In the genomic region with DNA sequence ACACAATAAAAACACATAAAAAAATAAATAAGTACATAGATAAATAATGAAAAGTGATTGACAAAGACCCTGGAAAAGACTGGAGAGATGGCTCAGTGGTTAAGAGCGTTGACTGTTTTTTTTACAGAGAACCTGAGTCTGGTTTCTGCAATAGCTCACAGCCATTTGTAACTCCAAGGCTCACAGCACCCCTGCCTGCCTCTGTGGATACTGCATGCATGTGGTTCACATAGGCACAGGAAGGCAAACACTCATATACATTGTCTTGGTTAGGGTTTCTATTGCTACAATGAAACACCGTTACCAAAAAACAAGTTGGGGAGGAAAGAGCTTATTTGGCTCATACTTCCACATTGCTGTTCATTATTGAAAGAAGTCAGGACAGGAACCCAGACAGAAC, we compare ENCODE assay signal across 16 mouse cellular contexts. TPM values are rescaled to one million over a fixed set of nuclear protein-coding genes. Genes with fewer than 3 reads are reported as not detected.
DNase-seq lines count a peak whose midpoint lies in the region; ATAC-seq and TF ChIP-seq lines count a peak whose summit lies in the region.
"Had no signal": no experiment of that assay in that cellular context is flagged by ENCODE, and none has a peak within 500 bp of the region (broad histone marks: within the 10 kb centered on the region; RNA-seq: fewer than 3 reads in every experiment).

No protein-coding gene starts in this region.

- TF ChIP-seq CTCF in layer of hippocampus, adult 2 months (conservative IDR thresholded peaks at IDR 0.05): peak; percentile 45

- H3K4me3 ChIP-seq in layer of hippocampus, adult 2 months: no peak overlapping the region

- ATAC-seq in CD4-positive, CD25-positive, alpha-beta regulatory T cell, adult 4 months: no peak

- H3K27ac ChIP-seq in layer of hippocampus, adult 2 months: no peak overlapping the region
- H3K27ac ChIP-seq: hindbrain, embryonic 14.5 days; midbrain, embryonic 15.5 days had no signal

- peak; percentile 49 for DNase-seq in CD4-positive, CD25-positive, alpha-beta regulatory T cell, adult 2 months (ENCODE audit: low read depth, low spot score)
- DNase-seq in layer of hippocampus, adult 2 months (ENCODE audit: low spot score in 2 of 2): no peak
- DNase-seq in layer of hippocampus, adult 9-11 months: no peak
- DNase-seq in thymus, postnatal 14 days: peak; percentile 44
- no peak for DNase-seq in thymus, postnatal 0 days (ENCODE audit: low spot score)
- DNase-seq in layer of hippocampus, adult 18-20 months (ENCODE audit: low spot score in 2 of 2): no peak
- DNase-seq in frontal cortex, adult 2 months (ENCODE audit: extremely low spot score in 1 of 2, low spot score in 1 of 2): no peak
- DNase-seq: cerebellum, adult 8-10 months; gastrocnemius, postnatal 25 days; kidney, postnatal 10 days; layer of hippocampus, postnatal 36 days had no signal

RNA-seq across cellular contexts. Expression of a gene that starts 1.0 kb away (rescaled TPM):
- polyA plus RNA-seq in CD4-positive, CD25-positive, alpha-beta regulatory T cell, adult 4 months (2017; shearing (Covaris generic)): 10 to 100 TPM in 1 of 2 experiments, 1 to 10 TPM in 1; 9.8 to 15.6 TPM
- total RNA-seq in layer of hippocampus, adult 2 months (2021): 1 to 10 TPM in 1 of 2 experiments, under 1 TPM in 1; 0.98 to 1.4 TPM
- polyA plus RNA-seq in thymus, postnatal 0 days (2015; fragmentation: Nextera tagmentation; extraction: Ambion mirVana): 3.8 and 6.3 TPM in 2 replicates
- total RNA-seq in layer of hippocampus, adult 18-20 months (2021): 1 to 10 TPM; 1.5 to 1.9 TPM
- 3.4 and 4.3 TPM in 2 replicates for polyA plus RNA-seq in frontal cortex, adult 2 months (2012; rRNA removed)
- polyA plus RNA-seq: G1E had no signal

RNA-seq across cellular contexts. Expression of a gene that starts 22.9 kb away (rescaled TPM):
- 1 to 10 TPM; 1.6 to 2.2 TPM for polyA plus RNA-seq in CD4-positive, CD25-positive, alpha-beta regulatory T cell, adult 4 months (2017; shearing (Covaris generic))
- total RNA-seq in layer of hippocampus, adult 2 months (2021): 10 to 100 TPM; 24.4 to 27.1 TPM
- polyA plus RNA-seq in thymus, postnatal 0 days (2015; fragmentation: Nextera tagmentation; extraction: Ambion mirVana): 15.7 and 16.3 TPM in 2 replicates
- total RNA-seq in layer of hippocampus, adult 18-20 months (2021): 10 to 100 TPM; 18.9 to 21.7 TPM
- polyA plus RNA-seq in frontal cortex, adult 2 months (2012; rRNA removed): 28.9 and 35.7 TPM in 2 replicates
- total RNA-seq: G1E had no signal
- polyA plus RNA-seq: G1E had no signal

RNA-seq across cellular contexts. Expression of a gene that starts 26.0 kb away (rescaled TPM):
- polyA plus RNA-seq in CD4-positive, CD25-positive, alpha-beta regulatory T cell, adult 4 months (2017; shearing (Covaris generic)): 10 to 100 TPM; 66.3 to 68.5 TPM
- total RNA-seq in layer of hippocampus, adult 2 months (2021): 10 to 100 TPM; 57.5 to 57.9 TPM
- polyA plus RNA-seq in thymus, postnatal 0 days (2015; fragmentation: Nextera tagmentation; extraction: Ambion mirVana): 169 and 190 TPM in 2 replicates
- total RNA-seq in layer of hippocampus, adult 18-20 months (2021): 10 to 100 TPM; 60.6 to 67.1 TPM
- 92.4 and 109 TPM in 2 replicates for polyA plus RNA-seq in frontal cortex, adult 2 months (2012; rRNA removed)

RNA-seq across cellular contexts. Expression of a gene that starts 26.2 kb away (rescaled TPM):
- 10 to 100 TPM in 1 of 2 experiments, 1 to 10 TPM in 1; 8.5 to 11.7 TPM for polyA plus RNA-seq in CD4-positive, CD25-positive, alpha-beta regulatory T cell, adult 4 months (2017; shearing (Covaris generic))
- total RNA-seq in layer of hippocampus, adult 2 months (2021): 10 to 100 TPM; 13.9 to 14.3 TPM
- polyA plus RNA-seq in thymus, postnatal 0 days (2015; fragmentation: Nextera tagmentation; extraction: Ambion mirVana): 22.5 and 25.3 TPM in 2 replicates
- 10 to 100 TPM; 11.1 to 11.2 TPM for total RNA-seq in layer of hippocampus, adult 18-20 months (2021)
- polyA plus RNA-seq in frontal cortex, adult 2 months (2012; rRNA removed): 15.4 and 18.0 TPM in 2 replicates

RNA-seq across cellular contexts. Expression of a gene that starts 40.4 kb away (rescaled TPM):
- not detected for polyA plus RNA-seq in CD4-positive, CD25-positive, alpha-beta regulatory T cell, adult 4 months (2017; shearing (Covaris generic))
- under 1 TPM; 0.34 to 0.36 TPM for total RNA-seq in layer of hippocampus, adult 2 months (2021)
- polyA plus RNA-seq in thymus, postnatal 0 days (2015; fragmentation: Nextera tagmentation; extraction: Ambion mirVana): 0.26 and 0.45 TPM in 2 replicates
- total RNA-seq in layer of hippocampus, adult 18-20 months (2021): under 1 TPM; 0.30 to 0.63 TPM
- 2.2 TPM in 2 replicates for polyA plus RNA-seq in frontal cortex, adult 2 months (2012; rRNA removed)
- total RNA-seq: G1E; gastrocnemius, postnatal 25 days had no signal
- polyA plus RNA-seq: G1E; heart, embryonic 13.5 days had no signal

Comparison
In these comparisons a context has a peak if more than half of its experiments do, and no peak if none do; other contexts are left out.
1. DNase-seq: peak in CD4-positive, CD25-positive, alpha-beta regulatory T cell, adult 2 months (single experiment) and thymus, postnatal 14 days (single experiment); none in layer of hippocampus, adult 2 months (0 of 2), layer of hippocampus, adult 9-11 months (single experiment), thymus, postnatal 0 days (single experiment), layer of hippocampus, adult 18-20 months (0 of 2) and frontal cortex, adult 2 months (0 of 2).